ENCODE assay signal across 25 mouse cellular contexts in the genomic region with DNA sequence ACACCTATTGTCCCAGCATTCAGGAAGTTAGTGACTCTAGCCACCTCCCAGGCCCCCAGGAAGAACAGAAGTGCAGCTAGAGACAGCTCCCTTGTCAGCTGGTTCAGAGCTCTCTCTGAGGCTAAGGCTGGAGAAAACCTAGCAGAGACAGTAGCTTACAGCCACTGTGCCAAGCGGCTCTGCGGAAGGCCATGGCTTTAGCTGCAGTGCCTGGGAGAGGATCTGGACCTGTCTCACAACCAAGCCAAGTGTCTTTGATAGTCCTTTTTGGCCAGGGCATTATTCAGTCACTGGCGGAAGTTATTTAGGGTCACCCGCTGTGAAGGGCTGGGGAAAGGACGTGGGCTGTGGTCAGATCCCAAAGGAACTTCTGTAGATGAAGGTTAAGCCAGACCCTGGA. TPM values are rescaled to one million over a fixed set of nuclear protein-coding genes. Genes with fewer than 3 reads are reported as not detected.
A peak's percentile ranks its signal among the peaks of the same experiment; 100 is the strongest.
DNase-seq lines count a peak whose midpoint lies in the region; ATAC-seq and TF ChIP-seq lines count a peak whose summit lies in the region.
"Had no signal": no experiment of that assay in that cellular context is flagged by ENCODE, and none has a peak within 500 bp of the region (broad histone marks: within the 10 kb centered on the region; RNA-seq: fewer than 3 reads in every experiment).

No protein-coding gene starts in this region.

- TF ChIP-seq POLR2A in liver, adult 2 months (IDR thresholded peaks at IDR 0.05; ENCODE audit: extremely low read depth, insufficient read depth, low read length): no peak

- H3K4me2 ChIP-seq in hindbrain, embryonic 14.5 days (replicated peaks): no peak overlapping the region
- no peak overlapping the region for H3K4me2 ChIP-seq in liver, embryonic 12.5 days
- H3K4me2 ChIP-seq: embryonic facial prominence, embryonic 15.5 days; forebrain, embryonic 13.5 days; heart, embryonic 13.5 days; hindbrain, embryonic 15.5 days; intestine, embryonic 15.5 days; midbrain, embryonic 12.5 days; neural tube, embryonic 15.5 days had no signal

- no peaks in the 10 kb centered on the region for H3K27me3 ChIP-seq in hindbrain, embryonic 10.5 days (ENCODE audit: insufficient read depth, poor library complexity, severe bottlenecking)
- no peaks in the 10 kb centered on the region for H3K27me3 ChIP-seq in hindbrain, embryonic 14.5 days (ENCODE audit: control insufficient read depth, insufficient read depth, low read length)
- no peaks in the 10 kb centered on the region for H3K27me3 ChIP-seq in liver, adult 2 months (ENCODE audit: control insufficient read depth, insufficient read depth, low read length)
- H3K27me3 ChIP-seq in liver, embryonic 12.5 days (replicated peaks): peaks cover 52% of the 10 kb centered on the region
- 0 out of 2 replicates have a peak, but pooled peaks cover 11% of the 10 kb centered on the region for H3K27me3 ChIP-seq in embryonic facial prominence, embryonic 10.5 days (replicated peaks; ENCODE audit: low read depth, poor library complexity, severe bottlenecking)
- H3K27me3 ChIP-seq: embryonic facial prominence, embryonic 15.5 days; forebrain, embryonic 13.5 days; hindbrain, embryonic 15.5 days; intestine, embryonic 15.5 days; midbrain, embryonic 12.5 days; neural tube, embryonic 15.5 days had no signal

- H3K4me3 ChIP-seq in gastrocnemius, adult 2 months: peak overlapping the region; percentile 57
- no peak overlapping the region for H3K4me3 ChIP-seq in hindbrain, embryonic 10.5 days
- H3K4me3 ChIP-seq in hindbrain, embryonic 14.5 days (replicated peaks; ENCODE audit: low read length): no peak overlapping the region
- H3K4me3 ChIP-seq in liver, adult 2 months (ENCODE audit: insufficient read depth, low read depth, low read length): no peak overlapping the region
- H3K4me3 ChIP-seq in liver, embryonic 12.5 days: no peak overlapping the region
- no peak overlapping the region for H3K4me3 ChIP-seq in embryonic facial prominence, embryonic 10.5 days
- H3K4me3 ChIP-seq: embryonic facial prominence, embryonic 15.5 days; forebrain, embryonic 13.5 days; heart, embryonic 13.5 days; hindbrain, embryonic 15.5 days; intestine, embryonic 15.5 days; midbrain, embryonic 12.5 days; neural tube, embryonic 15.5 days had no signal

- DNase-seq in gastrocnemius, adult 2 months: peak; percentile 31
- no peak for DNase-seq in gastrocnemius, postnatal 36 days
- no peak for DNase-seq in hindbrain, embryonic 10.5 days (ENCODE audit: low spot score)
- no peak for DNase-seq in hindbrain, embryonic 14.5 days (ENCODE audit: low spot score)
- DNase-seq in liver, adult 2 months (ENCODE audit: extremely low read depth, low read depth, low spot score): peak; percentile 50
- no peak for DNase-seq in embryonic facial prominence, embryonic 10.5 days (ENCODE audit: low spot score)
- DNase-seq: cerebellum, adult 2 months; kidney, adult 8-10 months; layer of hippocampus, postnatal 36 days; left cerebral cortex, postnatal 4 days; liver; lung, postnatal 36 days; retina, postnatal 1 day; right cerebral cortex, postnatal 14 days; thymus, postnatal 4 days had no signal

- no peaks in the 10 kb centered on the region for H3K79me2 ChIP-seq in liver, adult 2 months (ENCODE audit: control insufficient read depth, insufficient read depth, low read length)

- H3K36me3 ChIP-seq in hindbrain, embryonic 10.5 days: no peaks in the 10 kb centered on the region
- H3K36me3 ChIP-seq in hindbrain, embryonic 14.5 days (replicated peaks; ENCODE audit: control insufficient read depth, insufficient read depth): no peaks in the 10 kb centered on the region
- H3K36me3 ChIP-seq in liver, adult 2 months (ENCODE audit: control insufficient read depth, insufficient read depth, low read length): no peaks in the 10 kb centered on the region
- H3K36me3 ChIP-seq in liver, embryonic 12.5 days: no peaks in the 10 kb centered on the region
- no peaks in the 10 kb centered on the region for H3K36me3 ChIP-seq in embryonic facial prominence, embryonic 10.5 days (replicated peaks)
- H3K36me3 ChIP-seq: embryonic facial prominence, embryonic 15.5 days; heart, embryonic 13.5 days; hindbrain, embryonic 15.5 days; intestine, embryonic 15.5 days; midbrain, embryonic 12.5 days; neural tube, embryonic 15.5 days had no signal

- H3K4me1 ChIP-seq in hindbrain, embryonic 10.5 days (replicated peaks): peaks cover 69% of the 10 kb centered on the region
- H3K4me1 ChIP-seq in hindbrain, embryonic 14.5 days (replicated peaks; ENCODE audit: control insufficient read depth, insufficient read depth, low read length): peaks cover 7% of the 10 kb centered on the region
- peaks cover 61% of the 10 kb centered on the region for H3K4me1 ChIP-seq in liver, adult 2 months (ENCODE audit: control insufficient read depth, insufficient read depth, low read length)
- peaks cover 13% of the 10 kb centered on the region for H3K4me1 ChIP-seq in liver, embryonic 12.5 days
- H3K4me1 ChIP-seq in embryonic facial prominence, embryonic 10.5 days: peaks cover 72% of the 10 kb centered on the region

- intact Hi-C loops in gastrocnemius, adult 2 months (cut with DNase I): no loop called here
- intact Hi-C loops in gastrocnemius, postnatal 36 days (cut with DNase I): no loop called here

- no peak for ATAC-seq in hindbrain, embryonic 14.5 days (ENCODE audit: low FRiP score)
- no peak for ATAC-seq in liver, embryonic 12.5 days
- ATAC-seq: forebrain, embryonic 13.5 days; intestine, embryonic 15.5 days had no signal

- H3K9me3 ChIP-seq in hindbrain, embryonic 10.5 days: no peaks in the 10 kb centered on the region
- no peaks in the 10 kb centered on the region for H3K9me3 ChIP-seq in hindbrain, embryonic 14.5 days (ENCODE audit: control insufficient read depth, low read length)
- no peaks in the 10 kb centered on the region for H3K9me3 ChIP-seq in liver, embryonic 12.5 days (replicated peaks)
- no peaks in the 10 kb centered on the region for H3K9me3 ChIP-seq in embryonic facial prominence, embryonic 10.5 days
- H3K9me3 ChIP-seq: embryonic facial prominence, embryonic 15.5 days; forebrain, embryonic 13.5 days; heart, embryonic 13.5 days; hindbrain, embryonic 15.5 days; intestine, embryonic 15.5 days; midbrain, embryonic 12.5 days; neural tube, embryonic 15.5 days had no signal

- H3K9ac ChIP-seq in hindbrain, embryonic 14.5 days: no peak overlapping the region
- peak overlapping the region; percentile 21 for H3K9ac ChIP-seq in liver, adult 2 months (ENCODE audit: low read depth, low read length)
- H3K9ac ChIP-seq in liver, embryonic 12.5 days: no peak overlapping the region
- H3K9ac ChIP-seq: embryonic facial prominence, embryonic 15.5 days; forebrain, embryonic 13.5 days; heart, embryonic 13.5 days; hindbrain, embryonic 15.5 days; intestine, embryonic 15.5 days; midbrain, embryonic 12.5 days; neural tube, embryonic 15.5 days had no signal

- H3K27ac ChIP-seq in gastrocnemius, adult 2 months: peak overlapping the region; percentile 85
- peak overlapping the region; percentile 31; the same call in 1 of the 2 replicates for H3K27ac ChIP-seq in hindbrain, embryonic 10.5 days
- no peak overlapping the region for H3K27ac ChIP-seq in hindbrain, embryonic 14.5 days
- peak overlapping the region; percentile 81 for H3K27ac ChIP-seq in liver, adult 2 months (replicated peaks; ENCODE audit: insufficient read depth, low read depth, low read length)
- H3K27ac ChIP-seq in liver, embryonic 12.5 days: no peak overlapping the region
- H3K27ac ChIP-seq in embryonic facial prominence, embryonic 10.5 days (replicated peaks): peak overlapping the region; percentile 10; the same call in 1 of the 2 replicates
- H3K27ac ChIP-seq: embryonic facial prominence, embryonic 15.5 days; forebrain, embryonic 13.5 days; heart, embryonic 13.5 days; hindbrain, embryonic 15.5 days; intestine, embryonic 15.5 days; kidney, postnatal 0 days; midbrain, embryonic 12.5 days; neural tube, embryonic 15.5 days had no signal

- 72% methylated on average over 5 of the region's 5 CpGs for WGBS in hindbrain, embryonic 10.5 days
- WGBS in hindbrain, embryonic 14.5 days: 74% methylated on average over 5 of the region's 5 CpGs
- WGBS in liver, adult 2 months: 68% methylated on average over 5 of the region's 5 CpGs
- WGBS in liver, embryonic 12.5 days (ENCODE audit: insufficient replicate concordance): 64% methylated on average over 5 of the region's 5 CpGs
- WGBS in embryonic facial prominence, embryonic 10.5 days: 78% methylated on average over 5 of the region's 5 CpGs

- no peak for TF ChIP-seq CTCF in gastrocnemius, adult 2 months (IDR thresholded peaks at IDR 0.05)
- TF ChIP-seq CTCF in liver, adult 2 months (IDR thresholded peaks at IDR 0.05; ENCODE audit: low read depth, low read length): no peak

RNA-seq across cellular contexts. Expression of a gene that starts 27.8 kb away (rescaled TPM):
- 10 to 100 TPM; 10.3 to 42.2 TPM for total RNA-seq in gastrocnemius, adult 2 months (2021)
- 10 to 100 TPM; 14.1 to 15.9 TPM for total RNA-seq in gastrocnemius, postnatal 36 days (2021)
- polyA plus RNA-seq in hindbrain, embryonic 10.5 days (2016; fragmentation: Nextera tagmentation; extraction: Ambion mirVana): 23.4 and 26.1 TPM in 2 replicates
- polyA plus RNA-seq in hindbrain, embryonic 14.5 days (2014; fragmentation: Nextera tagmentation; extraction: Ambion mirVana): 8.3 and 10.2 TPM in 2 replicates
- total RNA-seq in liver, adult 2 months (2014; rRNA removed): 5.1 and 6.9 TPM in 2 replicates
- 7.3 and 10.0 TPM in 2 replicates for polyA plus RNA-seq in liver, adult 2 months (2012; rRNA removed)
- 5.1 and 6.5 TPM in 2 replicates for polyA plus RNA-seq in liver, embryonic 12.5 days (2016; fragmentation: Nextera tagmentation; extraction: Ambion mirVana)
- polyA plus RNA-seq in embryonic facial prominence, embryonic 10.5 days (2016; fragmentation: Nextera tagmentation; extraction: Ambion mirVana): 12.9 and 18.7 TPM in 2 replicates
- total RNA-seq: MEL had no signal

Comparison
In these comparisons a context has a peak if more than half of its experiments do, and no peak if none do; other contexts are left out.
1. DNase-seq: peak in gastrocnemius, adult 2 months (single experiment) and liver, adult 2 months (single experiment); none in gastrocnemius, postnatal 36 days (0 of 2), hindbrain, embryonic 10.5 days (single experiment), hindbrain, embryonic 14.5 days (single experiment) and embryonic facial prominence, embryonic 10.5 days (single experiment).
2. H3K27ac ChIP-seq: peak in gastrocnemius, adult 2 months (single experiment), hindbrain, embryonic 10.5 days (single experiment), liver, adult 2 months (single experiment) and embryonic facial prominence, embryonic 10.5 days (single experiment); none in hindbrain, embryonic 14.5 days (single experiment) and liver, embryonic 12.5 days (single experiment).